Mouse (Mus musculus) CH12.LX (cell line): ENCODE measurements around the gene Cpxm1. TPM values are rescaled to one million over a fixed set of nuclear protein-coding genes. Genes with fewer than 3 reads are reported as not detected.

Experiments used
- DNase-seq: peaks from one replicate; pipeline ENCODE4 v3.0.0-alpha.2; 2013; ENCODE audit errors: extremely low read depth
- H3K27ac ChIP-seq: 2 replicates; pipeline ENCODE4 v1.5.1; 2012; ENCODE audit warnings: low read depth, mild to moderate bottlenecking, control low read depth, moderate library complexity; ENCODE audit not compliant: insufficient read depth
- H3K27me3 ChIP-seq: replicated peaks from 2 replicates; pipeline ENCODE3; 2012; ENCODE audit warnings: inconsistent platforms
- H3K36me3 ChIP-seq, 2 experiments: replicated peaks in 1 of 2; 2 replicates each; pipeline versions ENCODE3 to v1.6.1; 2012; ENCODE audit warnings: inconsistent platforms in 1 of 2, low read length in 1 of 2, mild to moderate bottlenecking in 1 of 2, mixed read lengths in 1 of 2, moderate library complexity in 1 of 2; ENCODE audit not compliant: control insufficient read depth in 1 of 2, insufficient read depth in 1 of 2
- H3K4me1 ChIP-seq, 2 experiments: 2 replicates each; pipeline ENCODE4 v1.6.1; 2012; ENCODE audit warnings: inconsistent platforms in 1 of 2, moderate library complexity in 1 of 2; ENCODE audit not compliant: insufficient read depth in 2 of 2, control insufficient read depth in 1 of 2
- H3K4me2 ChIP-seq: 2 replicates; pipeline ENCODE4 v1.6.1; 2012; ENCODE audit warnings: low read depth, mild to moderate bottlenecking, control low read depth; ENCODE audit not compliant: poor library complexity, insufficient read depth, severe bottlenecking
- H3K4me3 ChIP-seq, 3 experiments: fragments of 150-350 bp in 1 of 3; sonication (generic) in 1 of 3; replicated peaks in 1 of 3; 2 replicates each; pipeline versions ENCODE3 to v1.5.1; 2011 to 2012; ENCODE audit warnings: low read depth in 2 of 3, low read length in 2 of 3, mild to moderate bottlenecking in 2 of 3, moderate library complexity in 2 of 3, control low read depth in 1 of 3, improper control_type of control experiment in 1 of 3, inconsistent platforms in 1 of 3, mixed read lengths in 1 of 3; ENCODE audit not compliant: poor library complexity in 1 of 3
- H3K79me2 ChIP-seq: replicated peaks from 2 replicates; pipeline ENCODE4 v1.6.1; 2012; ENCODE audit warnings: mild to moderate bottlenecking, moderate library complexity; ENCODE audit not compliant: control insufficient read depth, poor library complexity, insufficient read depth, severe bottlenecking; ENCODE audit errors: extremely low read depth
- H3K9ac ChIP-seq: 2 replicates; pipeline ENCODE4 v1.6.1; 2012; ENCODE audit warnings: low read depth, mild to moderate bottlenecking, control low read depth, moderate library complexity; ENCODE audit not compliant: insufficient read depth
- H3K9me3 ChIP-seq: replicated peaks from 2 replicates; pipeline ENCODE3; 2012; ENCODE audit warnings: low read length, inconsistent platforms, mixed read lengths
- BHLHE40 ChIP-seq: IDR thresholded peaks from 2 replicates; pipeline ENCODE4 v1.6.1; 2011; ENCODE audit warnings: mild to moderate bottlenecking, low read depth, low read length, improper control_type of control experiment
- CHD1 ChIP-seq: IDR thresholded peaks from 2 replicates; pipeline ENCODE4 v1.6.1; 2012; ENCODE audit warnings: low read depth, low read length, improper control_type of control experiment, inconsistent platforms
- E2F4 ChIP-seq: IDR thresholded peaks from 2 replicates; pipeline ENCODE4 v1.6.1; 2011; ENCODE audit warnings: low read depth, low read length, improper control_type of control experiment; ENCODE audit not compliant: insufficient replicate concordance
- EP300 ChIP-seq: IDR thresholded peaks from 2 replicates; pipeline ENCODE4 v1.6.1; 2011; ENCODE audit warnings: low read length, improper control_type of control experiment
- GABPA ChIP-seq: IDR thresholded peaks from 2 replicates; pipeline ENCODE4 v1.6.1; 2012; ENCODE audit warnings: low read depth, low read length, improper control_type of control experiment, inconsistent platforms; ENCODE audit not compliant: insufficient replicate concordance
- JUN ChIP-seq: IDR thresholded peaks from 2 replicates; pipeline ENCODE4 v1.6.1; 2011; ENCODE audit warnings: low read depth, mild to moderate bottlenecking, low read length, improper control_type of control experiment, moderate library complexity; ENCODE audit not compliant: insufficient read depth
- JUND ChIP-seq: conservative IDR thresholded peaks from 2 replicates; pipeline ENCODE4 v1.6.1; 2011; ENCODE audit warnings: low read depth, low read length, improper control_type of control experiment
- MXI1 ChIP-seq: IDR thresholded peaks from 2 replicates; pipeline ENCODE4 v1.6.1; 2011; ENCODE audit warnings: mild to moderate bottlenecking, low read depth, low read length, improper control_type of control experiment
- MYC ChIP-seq: IDR thresholded peaks from 2 replicates; pipeline ENCODE4 v1.6.1; 2011; ENCODE audit warnings: low read depth, mild to moderate bottlenecking, improper control_type of control experiment, low read length
- NRF1 ChIP-seq: IDR thresholded peaks from 2 replicates; pipeline ENCODE4 v1.6.1; 2014; ENCODE audit warnings: low read depth, mild to moderate bottlenecking, inconsistent platforms, low read length, improper control_type of control experiment, moderate library complexity
- PAX5 ChIP-seq: IDR thresholded peaks from 2 replicates; pipeline ENCODE4 v1.6.1; 2012; ENCODE audit warnings: low read length, inconsistent platforms, mixed read lengths
- POLR2A ChIP-seq: IDR thresholded peaks from 2 replicates; pipeline ENCODE4 v1.6.1; 2011; ENCODE audit warnings: low read depth, mild to moderate bottlenecking, improper control_type of control experiment, low read length
- POLR2AphosphoS2 ChIP-seq: IDR thresholded peaks from 2 replicates; pipeline ENCODE4 v1.6.1; 2011; ENCODE audit warnings: low read depth, low read length, improper control_type of control experiment
- RAD21 ChIP-seq: IDR thresholded peaks from 2 replicates; pipeline ENCODE4 v1.6.1; 2011; ENCODE audit warnings: low read depth, mild to moderate bottlenecking, low read length, improper control_type of control experiment, moderate library complexity
- RCOR1 ChIP-seq: conservative IDR thresholded peaks from 2 replicates; pipeline ENCODE4 v1.6.1; 2012; ENCODE audit warnings: low read depth, mild to moderate bottlenecking, inconsistent platforms, low read length, improper control_type of control experiment
- SIN3A ChIP-seq: IDR thresholded peaks from 2 replicates; pipeline ENCODE4 v1.6.1; 2012; ENCODE audit warnings: low read length, improper control_type of control experiment, inconsistent platforms
- USF1 ChIP-seq: IDR thresholded peaks from 2 replicates; pipeline ENCODE4 v1.6.1; 2014; ENCODE audit warnings: low read depth, mild to moderate bottlenecking, inconsistent platforms, low read length, improper control_type of control experiment
- ZC3H11A ChIP-seq: IDR thresholded peaks from 2 replicates; pipeline ENCODE4 v1.6.1; 2012; ENCODE audit warnings: low read depth, mild to moderate bottlenecking, inconsistent platforms, low read length, improper control_type of control experiment
- ZKSCAN1 ChIP-seq: IDR thresholded peaks from 2 replicates; pipeline ENCODE4 v1.6.1; 2012; ENCODE audit warnings: low read depth, inconsistent platforms, low read length, improper control_type of control experiment, borderline replicate concordance
- ZMIZ1 ChIP-seq: IDR thresholded peaks from 2 replicates; pipeline ENCODE4 v1.6.1; 2012; ENCODE audit warnings: low read depth, mild to moderate bottlenecking, inconsistent platforms, low read length, improper control_type of control experiment
- ZNF384 ChIP-seq: IDR thresholded peaks from 2 replicates; pipeline ENCODE4 v1.6.1; 2012; ENCODE audit warnings: low read depth, low read length, improper control_type of control experiment, inconsistent platforms
- dilution Hi-C: fragments of 300-500 bp; cut with MboI; formaldehyde crosslinking; loops from 2 replicates; pipeline ENCODE4 v1.14.3; 2020; ENCODE audit warnings: low sequenced_read_pairs; ENCODE audit not compliant: extremely low pct_unique_long_range_greater_than_20kb, extremely low pct_ligation_motif_present
- in situ Hi-C: fragments of 300-500 bp; cut with MboI; formaldehyde crosslinking; loops from 3 replicates; pipeline ENCODE4 v1.14.3; 2019; ENCODE audit warnings: low sequenced_read_pairs, low pct_ligation_motif_present, low pct_unique_long_range_greater_than_20kb, mixed read lengths
- polyA plus RNA-seq: library from polyadenylated mRNA; unstranded; fragments of >175 nt; gene quantifications from 2 replicates; pipeline ENCODE4 v1.2.1, GENCODE M21; 2012; ENCODE audit warnings: low read depth; ENCODE audit not compliant: insufficient read length
- total RNA-seq, 2 experiments: library from RNA; depleted of rRNA; stranded (reverse); fragments of 300-350 nt in 1 of 2; fragments of >200 nt in 1 of 2; gene quantifications; 2 replicates each; pipeline ENCODE4 v1.2.3; 2012 to 2014

Gene Cpxm1
- total and polyA plus RNA-seq, 3 experiments = 0.13 to 0.31 (median 0.20) TPM

DNA sequence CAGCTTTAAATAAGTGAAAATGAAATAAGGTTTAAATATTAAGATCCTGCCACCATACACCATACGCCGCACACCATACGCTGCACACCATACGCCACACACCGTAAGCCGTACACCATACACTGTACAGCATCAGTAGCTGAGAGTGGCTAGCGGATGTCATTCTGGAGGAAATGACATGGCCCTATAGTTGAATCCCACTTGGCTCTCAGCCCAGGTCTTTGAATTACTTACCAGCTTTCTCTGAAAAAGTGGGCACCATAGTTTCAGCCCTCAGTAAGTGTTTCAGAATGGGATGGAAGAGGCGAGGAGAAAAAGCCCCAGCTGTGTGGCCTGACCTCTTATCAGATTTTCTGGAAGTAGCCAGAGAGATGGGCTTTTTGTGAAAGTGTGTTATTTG, 44.0 kb downstream of the Cpxm1 start:
- Histone ChIP-seq H3K36me3 (no peaks in the 10 kb centered on the region), H3K27me3 (peaks cover 21% of the 10 kb centered on the region), H3K79me2 (no peaks in the 10 kb centered on the region), H3K9me3 (no peaks in the 10 kb centered on the region)
- dilution Hi-C loops (no loop called here), in situ Hi-C loops (no loop called here)
- no peak for DNase-seq
- TF ChIP-seq ZKSCAN1 (no peak), POLR2A (no peak), SIN3A (no peak), GABPA (no peak), RCOR1 (no peak), BHLHE40 (no peak), PAX5 (no peak)
- TF ChIP-seq, all 38 proteins: peak for 0
- Histone ChIP-seq H3K4me1 (peaks cover 5 to 6% of the 10 kb centered on the region in 2 experiments; a peak in 3 of 4 replicates), H3K4me2 (no peak overlapping the region), H3K9ac (no peak overlapping the region), H3K27ac (no peak overlapping the region), H3K4me3 (no peak overlapping the region)

GRCm38 (mm10) chr2:130351758-130352339, 45.5 kb downstream of the Cpxm1 start:
- no peak for DNase-seq
- no peak for TF ChIP-seq JUN
- no peak for TF ChIP-seq ZNF384
- TF ChIP-seq ZC3H11A = no peak
- no peak for TF ChIP-seq E2F4
- no peak for TF ChIP-seq USF1
- no peak for TF ChIP-seq JUND
- no peak for TF ChIP-seq CHD1
- no peak for TF ChIP-seq MXI1
- TF ChIP-seq EP300 = no peak
- TF ChIP-seq PAX5 = no peak
- no peak for TF ChIP-seq POLR2AphosphoS2
- TF ChIP-seq BHLHE40 = no peak
- no peak for TF ChIP-seq ZMIZ1
- no peak for TF ChIP-seq NRF1
- no peak for TF ChIP-seq RAD21
- no peak for TF ChIP-seq MYC
- Histone ChIP-seq H3K9ac (no peak overlapping the region), H3K36me3 (no peaks in the 10 kb centered on the region), H3K4me2 (no peak overlapping the region), H3K27ac (no peak overlapping the region), H3K9me3 (no peaks in the 10 kb centered on the region), H3K27me3 (peaks cover 17% of the 10 kb centered on the region), H3K4me1 (peaks cover 5 to 6% of the 10 kb centered on the region in 2 experiments; a peak in 3 of 4 replicates), H3K4me3 (no peak overlapping the region), H3K79me2 (no peaks in the 10 kb centered on the region)
- in situ Hi-C loops = no loop called here
- dilution Hi-C loops = no loop called here
